Mouse (Mus musculus) 3134 (cell line): ENCODE results near the gene Lenep.

ENCODE experiments used
- DNase-seq: peaks from one replicate; pipeline ENCODE4 v3.0.0-alpha.2; 2011; ENCODE audit warnings: low spot score; ENCODE audit not compliant: insufficient read length; ENCODE audit errors: extremely low read depth

Gene Lenep

GRCm38 (mm10) chr3:89420421-89420820, 17.8 kb upstream of the Lenep start:
- no peak for DNase-seq

GRCm38 (mm10) chr3:89419981-89420380, 17.4 kb upstream of the Lenep start:
- no peak for DNase-seq

GRCm38 (mm10) chr3:89419571-89419970, 17.0 kb upstream of the Lenep start:
- DNase-seq: peak; percentile 65

- no peak for DNase-seq
Measured at GRCm38 (mm10) chr3:89418861-89419250, 16.3 kb upstream of the Lenep start.

DNA sequence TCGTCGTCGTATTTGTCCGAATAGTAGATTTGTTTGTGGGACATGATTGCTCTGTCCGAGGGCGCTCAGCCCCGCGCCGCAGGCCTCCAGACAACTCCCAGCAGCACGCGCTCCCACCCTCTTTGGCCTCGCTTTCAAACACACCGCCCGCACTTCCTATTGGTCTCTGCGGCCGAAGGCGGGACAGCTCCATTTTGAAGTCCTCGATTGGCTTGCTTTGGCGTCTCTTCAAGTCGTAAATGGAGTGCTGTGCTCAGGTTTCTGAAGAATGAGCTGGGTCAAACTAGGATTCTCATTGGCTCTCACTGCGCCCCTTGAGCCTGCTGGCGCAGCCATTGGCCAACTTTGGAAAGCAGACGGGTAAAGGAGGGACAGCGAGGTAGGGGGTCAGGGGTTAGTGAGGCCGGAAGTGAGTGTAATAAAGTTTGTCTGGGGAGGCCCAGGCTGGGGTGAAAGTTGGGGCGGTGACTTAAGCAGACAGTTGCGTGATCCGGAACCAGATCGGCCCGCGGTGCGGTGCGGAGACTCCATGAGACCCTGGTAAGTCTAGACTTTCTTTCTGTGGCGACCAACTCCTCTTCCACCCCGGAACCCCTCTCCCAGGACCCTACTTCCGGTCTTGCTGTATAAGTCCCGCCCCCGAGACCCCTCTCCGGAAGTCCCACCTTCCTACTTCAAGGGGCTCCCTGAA, 15.7 kb upstream of the Lenep start, which contains the start of the genes Cks1b and Shc1:
Cks1b (minus strand) TSS at position 214 of the 691 bp plus-strand sequence.
Shc1 (plus strand) TSS at position 274 of the 691 bp plus-strand sequence.
- peak; percentile 96 for DNase-seq

- no peak for DNase-seq
Measured at GRCm38 (mm10) chr3:89417840-89418169, 15.2 kb upstream of the Lenep start.

DNA sequence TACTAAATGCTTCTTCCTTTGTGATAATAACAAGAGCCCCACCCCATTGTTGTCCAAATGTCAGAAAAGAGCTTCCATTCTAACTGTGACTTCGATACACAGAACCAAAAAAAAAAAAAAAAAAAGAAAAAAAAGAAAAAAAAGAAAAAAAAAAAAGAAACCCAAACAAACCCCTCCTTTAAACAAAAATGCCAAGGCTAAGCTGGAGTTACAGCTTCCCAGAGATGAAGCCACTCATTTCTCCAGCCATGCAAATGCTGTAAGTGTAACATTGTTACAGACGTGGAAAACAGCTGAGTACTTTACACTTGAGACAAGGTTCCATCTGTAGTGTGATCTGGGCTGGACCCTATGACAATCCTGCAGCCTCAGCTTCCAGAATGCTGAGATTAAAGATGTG, 14.5 kb upstream of the Lenep start:
- no peak for DNase-seq

- DNase-seq: no peak
Measured at GRCm38 (mm10) chr3:89416158-89416557, 13.6 kb upstream of the Lenep start.

DNA sequence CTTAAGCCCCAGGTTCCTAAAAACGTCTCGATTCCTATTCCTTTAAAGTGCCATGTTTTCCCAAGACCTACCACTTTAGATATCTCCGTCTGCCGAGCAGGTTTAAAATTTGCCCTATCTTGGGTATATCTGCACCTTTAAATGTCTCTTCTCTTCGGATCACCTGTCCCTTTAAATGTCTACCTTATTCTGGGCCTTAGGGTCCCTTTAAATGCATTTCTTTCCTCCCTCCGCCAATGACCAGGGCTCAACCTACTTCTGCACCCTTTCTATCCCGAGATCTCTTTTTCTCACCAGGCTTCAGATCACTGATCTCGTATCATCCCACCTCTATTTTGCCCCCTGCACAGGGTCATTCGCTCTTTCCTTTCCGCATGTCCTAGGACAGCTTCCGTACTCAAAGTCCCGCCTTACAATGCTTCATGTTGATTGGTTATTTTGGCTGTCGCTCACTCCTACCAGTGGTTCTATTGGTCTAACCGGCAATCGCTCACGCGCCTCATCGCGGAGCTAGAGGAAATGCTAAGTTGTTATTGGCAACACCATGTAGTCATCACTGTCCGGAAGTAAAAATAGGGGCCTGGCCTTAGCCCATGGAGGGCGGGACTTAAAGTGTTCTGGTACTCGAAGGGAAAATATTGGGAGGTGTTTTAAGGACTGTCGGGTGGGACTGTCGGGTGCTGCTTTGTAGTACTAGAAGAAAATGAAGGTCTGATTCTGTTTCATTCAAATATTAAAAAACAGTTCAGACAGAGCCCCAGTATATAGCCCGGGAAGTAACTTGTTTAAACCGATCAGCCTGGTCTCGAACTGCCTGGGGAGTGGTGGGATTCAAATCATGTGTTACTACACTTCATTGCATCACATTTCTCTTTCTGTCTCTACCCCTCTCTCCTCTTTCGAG, 9.1 kb upstream of the Lenep start, which contains the start of gene Flad1:
Flad1 (minus strand) TSS at position 381 of the 904 bp plus-strand sequence.
- DNase-seq: peak; percentile 89

DNA sequence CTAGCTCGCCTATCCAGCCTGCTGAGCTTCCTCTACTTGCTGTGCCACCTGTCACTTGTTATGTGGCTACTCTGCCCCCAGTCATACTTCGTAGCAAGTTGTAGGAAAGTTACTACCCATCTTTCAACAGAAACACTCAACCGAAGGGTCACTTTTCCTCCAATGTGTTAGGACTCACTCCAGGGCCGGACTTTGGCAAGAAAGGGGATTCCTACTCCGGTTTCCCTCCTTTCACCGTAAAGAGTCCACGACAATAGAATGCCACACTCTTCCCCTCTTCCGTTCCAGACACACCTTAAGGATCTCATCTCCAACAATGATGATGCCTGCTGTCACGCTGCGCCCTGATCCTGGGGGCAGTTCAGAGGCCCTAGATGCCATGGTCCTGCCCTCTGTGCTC, 8.3 kb upstream of the Lenep start:
- DNase-seq: no peak

DNA sequence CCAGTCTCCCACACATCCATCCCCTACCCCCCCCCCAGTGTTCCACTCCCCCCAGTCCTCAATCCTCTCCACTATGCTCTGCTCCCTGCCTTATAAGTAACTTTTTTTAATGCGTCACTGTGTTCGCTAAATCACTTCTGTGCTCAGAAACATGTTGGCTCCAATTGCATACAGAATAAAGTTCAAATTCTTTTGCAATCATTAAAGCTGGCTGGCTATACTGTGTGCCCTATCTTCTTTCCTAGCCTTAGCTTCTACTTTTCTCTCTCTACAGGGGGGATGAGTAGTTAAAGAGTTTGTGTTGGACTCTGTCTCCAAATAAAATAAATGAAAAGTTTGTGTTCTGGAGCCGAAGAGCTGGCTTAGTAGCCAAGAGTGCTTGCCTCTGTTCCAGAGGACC, 7.1 kb upstream of the Lenep start:
- no peak for DNase-seq

DNA sequence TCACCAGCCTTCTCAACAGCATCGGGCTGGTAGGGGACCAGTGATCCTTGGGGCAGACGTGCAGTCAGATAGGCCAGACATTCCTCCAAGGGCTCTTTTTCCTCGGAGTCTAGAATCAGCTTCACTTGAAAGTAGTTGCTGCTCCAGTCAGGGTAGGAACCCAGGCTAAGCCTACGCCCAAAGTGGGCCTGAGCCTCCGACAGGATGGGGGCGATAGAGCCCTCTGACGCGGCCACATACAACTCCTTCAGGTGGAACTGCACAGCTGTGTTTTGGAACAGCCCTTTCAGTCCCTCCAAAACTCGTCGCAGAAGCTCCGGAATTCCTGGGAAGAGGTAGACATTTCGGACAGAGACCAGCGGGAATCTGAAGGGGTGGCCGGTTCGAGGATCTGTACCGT, 5.9 kb upstream of the Lenep start:
- no peak for DNase-seq

GRCm38 (mm10) chr3:89406887-89407286, 4.3 kb upstream of the Lenep start:
- no peak for DNase-seq

DNA sequence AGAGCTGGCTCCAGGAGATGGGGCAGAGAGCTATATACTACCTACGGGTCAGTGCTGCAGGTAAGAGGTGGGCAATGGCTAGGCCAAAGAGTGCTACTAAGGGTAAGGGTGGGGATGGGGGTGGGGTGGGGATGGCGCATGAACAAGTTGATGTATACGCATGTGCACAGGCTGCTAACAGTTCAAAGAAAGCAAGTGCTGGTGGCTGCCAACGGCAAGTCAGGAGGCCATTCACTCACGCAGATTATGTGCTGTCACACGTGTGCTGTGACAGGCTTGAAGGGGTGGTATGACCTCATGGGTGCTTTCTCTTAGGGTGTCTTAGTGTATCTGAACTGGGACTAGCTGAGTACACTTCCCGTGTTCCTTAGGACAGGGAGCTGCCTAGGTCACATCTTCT, 1.3 kb downstream of the Lenep start:
- no peak for DNase-seq

- DNase-seq: no peak
Measured at GRCm38 (mm10) chr3:89396654-89397005, 6.0 kb downstream of the Lenep start.

- peak; percentile 62 for DNase-seq
Measured at GRCm38 (mm10) chr3:89395806-89396653, 6.6 kb downstream of the Lenep start.

GRCm38 (mm10) chr3:89395419-89395805, 7.2 kb downstream of the Lenep start:
- DNase-seq: no peak

DNA sequence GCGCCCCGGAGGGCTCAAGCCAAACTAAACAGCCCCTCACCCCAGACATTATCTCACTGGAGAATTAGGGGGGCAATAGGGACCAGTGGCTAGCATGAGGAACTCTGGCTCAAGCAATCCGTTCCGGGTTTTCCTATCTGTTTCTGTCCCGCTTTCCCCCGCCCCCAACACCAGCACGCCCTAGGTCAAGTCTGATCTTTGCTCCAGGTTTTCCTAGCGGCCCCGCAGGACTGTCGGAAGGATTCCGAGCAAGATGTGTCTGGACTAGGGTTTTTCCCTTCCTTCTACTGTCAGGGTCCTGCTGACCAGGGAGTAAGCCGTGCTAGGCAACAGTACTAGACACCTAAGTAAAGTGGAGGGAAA, 7.7 kb downstream of the Lenep start:
- no peak for DNase-seq

- DNase-seq: peak; percentile 87
Measured at GRCm38 (mm10) chr3:89394006-89394893, 8.3 kb downstream of the Lenep start, which contains the start of gene Zbtb7b. Gene Zbtb7b (minus strand): TSS chr3:89394776.

DNA sequence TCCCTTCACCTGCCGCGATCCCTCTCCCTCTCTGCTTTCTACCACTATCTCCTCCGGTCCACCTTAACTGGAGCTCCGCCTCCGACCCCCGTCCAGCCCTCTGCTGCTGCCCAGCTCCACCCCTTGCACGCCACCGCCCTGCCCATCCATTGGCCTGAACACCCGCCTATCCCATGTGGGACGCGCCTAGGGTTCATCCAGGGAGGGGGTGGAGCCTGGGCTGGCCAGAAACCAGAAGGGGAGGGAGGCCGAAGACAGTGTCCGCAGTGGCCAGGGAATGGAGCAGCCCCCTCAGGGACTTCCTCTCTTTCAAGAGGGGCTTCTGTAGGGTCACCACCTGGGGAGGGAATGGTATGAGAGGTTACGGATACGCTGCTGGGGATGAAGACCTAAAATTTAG, 9.0 kb downstream of the Lenep start:
- peak; percentile 96 for DNase-seq
